Mouse (Mus musculus): ENCODE measurements at regions not wholly inside any gene's neighbourhood (a gene's known extent, or its start where the extent isn't known, plus 50 kb on each side); places are given as distances from the start of the nearest gene placed in this dataset.
A peak's percentile ranks its signal among the peaks of the same experiment; 100 is the strongest.

DNA sequence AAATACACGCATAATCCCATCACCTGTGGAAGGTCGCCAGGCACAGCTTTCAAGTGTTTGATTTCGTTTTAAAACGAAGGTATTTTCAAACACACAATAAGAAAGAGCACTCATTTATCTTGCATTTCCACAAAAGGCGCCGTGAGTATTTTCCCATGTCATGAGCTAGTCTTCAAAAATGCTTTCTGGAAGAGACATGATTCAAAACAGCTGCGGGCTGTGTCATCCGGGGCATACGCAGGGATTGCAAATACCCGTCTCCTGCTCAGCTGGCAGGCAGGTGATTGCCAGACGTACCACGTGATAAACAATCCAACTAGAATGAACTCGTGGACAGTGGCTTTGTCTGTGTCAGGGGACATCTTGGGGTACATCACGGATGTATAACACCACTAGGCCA is 66.5 kb upstream of the Zbtb40 start:
- H3K36me3 ChIP-seq (ENCODE audit: control insufficient read depth, insufficient read depth, low read length) = no peaks in the 10 kb centered on the region; the same call in 1 of the 2 replicates
- no peak for TF ChIP-seq CTCF (IDR thresholded peaks at IDR 0.05; ENCODE audit: control insufficient read depth, insufficient read depth, insufficient replicate concordance, low read depth, low read length)
- TF ChIP-seq POLR2A (IDR thresholded peaks at IDR 0.05; ENCODE audit: control insufficient read depth, low read depth, low read length) = no peak
- no peaks in the 10 kb centered on the region for H3K27me3 ChIP-seq (ENCODE audit: control insufficient read depth, insufficient read depth, low read length)
- H3K4me1 ChIP-seq (ENCODE audit: control insufficient read depth, insufficient read depth, low read length) = peaks cover 14% of the 10 kb centered on the region
- no peak overlapping the region for H3K27ac ChIP-seq (ENCODE audit: control insufficient read depth, insufficient read depth, low read depth, low read length)
- H3K4me3 ChIP-seq (ENCODE audit: control insufficient read depth, low read depth, low read length) = no peak overlapping the region

- Histone ChIP-seq H3K27me3 (ENCODE audit: control insufficient read depth, insufficient read depth, low read length) (no peaks in the 10 kb centered on the region), H3K4me1 (ENCODE audit: control insufficient read depth, insufficient read depth, low read length) (peaks cover 2% of the 10 kb centered on the region), H3K27ac (ENCODE audit: control insufficient read depth, insufficient read depth, low read depth, low read length) (no peak overlapping the region), H3K4me3 (ENCODE audit: control insufficient read depth, low read depth, low read length) (no peak overlapping the region), H3K36me3 (ENCODE audit: control insufficient read depth, insufficient read depth, low read length) (no peaks in the 10 kb centered on the region)
- TF ChIP-seq CTCF (IDR thresholded peaks at IDR 0.05; ENCODE audit: control insufficient read depth, insufficient read depth, insufficient replicate concordance, low read depth, low read length) = no peak
- no peak for TF ChIP-seq POLR2A (IDR thresholded peaks at IDR 0.05; ENCODE audit: control insufficient read depth, low read depth, low read length)
Measured at GRCm38 (mm10) chr4:137110276-137110675, 61.7 kb upstream of the Zbtb40 start.

DNA sequence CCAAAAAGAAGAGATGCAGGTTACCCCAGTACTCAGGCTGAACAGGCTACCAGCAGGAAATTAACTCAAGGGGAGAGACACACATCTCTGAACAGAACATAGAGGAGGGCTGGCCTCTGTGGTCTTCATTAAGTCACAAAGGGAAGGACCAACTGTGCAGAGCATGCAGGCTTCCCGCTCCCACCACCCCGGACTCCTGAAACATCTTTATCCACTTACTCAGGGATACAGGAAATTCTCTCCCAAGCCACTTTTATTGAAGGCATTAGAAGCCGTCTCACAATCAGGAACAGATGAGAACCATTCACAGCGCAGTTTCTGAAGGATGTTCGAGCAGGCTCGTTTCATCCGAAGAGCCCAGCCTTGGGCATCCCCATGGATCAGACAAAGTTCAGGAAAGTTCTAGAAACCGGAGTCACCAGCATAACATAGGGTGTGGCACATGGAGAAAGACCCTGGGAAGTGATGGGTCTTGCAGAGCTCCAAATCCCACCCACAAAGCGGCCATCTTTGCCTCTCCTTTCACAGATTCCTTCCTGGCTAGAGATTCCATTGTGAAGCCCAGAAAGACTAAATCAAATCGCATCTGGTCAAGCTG is 55.9 kb upstream of the Zbtb40 start:
- TF ChIP-seq POLR2A (IDR thresholded peaks at IDR 0.05; ENCODE audit: control insufficient read depth, low read depth, low read length) = no peak
- no peak for TF ChIP-seq CTCF (IDR thresholded peaks at IDR 0.05; ENCODE audit: control insufficient read depth, insufficient read depth, insufficient replicate concordance, low read depth, low read length)
- H3K27ac ChIP-seq (ENCODE audit: control insufficient read depth, insufficient read depth, low read depth, low read length) = no peak overlapping the region

GRCm38 (mm10) chr4:137101169-137101568 is 52.6 kb upstream of the Zbtb40 start:
- Histone ChIP-seq H3K36me3 (ENCODE audit: control insufficient read depth, insufficient read depth, low read length) (no peaks in the 10 kb centered on the region), H3K4me3 (ENCODE audit: control insufficient read depth, low read depth, low read length) (no peak overlapping the region), H3K4me1 (ENCODE audit: control insufficient read depth, insufficient read depth, low read length) (peaks cover 9% of the 10 kb centered on the region), H3K27me3 (ENCODE audit: control insufficient read depth, insufficient read depth, low read length) (no peaks in the 10 kb centered on the region), H3K27ac (ENCODE audit: control insufficient read depth, insufficient read depth, low read depth, low read length) (no peak overlapping the region)
- no peak for TF ChIP-seq CTCF (IDR thresholded peaks at IDR 0.05; ENCODE audit: control insufficient read depth, insufficient read depth, insufficient replicate concordance, low read depth, low read length)
- no peak for TF ChIP-seq POLR2A (IDR thresholded peaks at IDR 0.05; ENCODE audit: control insufficient read depth, low read depth, low read length)

More for the DNA sequence above, 55.9 kb upstream of the Zbtb40 start:
- Histone ChIP-seq H3K4me1 (ENCODE audit: control insufficient read depth, insufficient read depth, low read length) (peaks cover 9% of the 10 kb centered on the region), H3K27me3 (ENCODE audit: control insufficient read depth, insufficient read depth, low read length) (no peaks in the 10 kb centered on the region), H3K4me3 (ENCODE audit: control insufficient read depth, low read depth, low read length) (peak overlapping the region; percentile 69), H3K36me3 (ENCODE audit: control insufficient read depth, insufficient read depth, low read length) (no peaks in the 10 kb centered on the region)

- H3K36me3 ChIP-seq (ENCODE audit: control insufficient read depth, insufficient read depth, low read length) = no peaks in the 10 kb centered on the region
- H3K4me1 ChIP-seq (ENCODE audit: control insufficient read depth, insufficient read depth, low read length) = peaks cover 9% of the 10 kb centered on the region
- no peak overlapping the region for H3K4me3 ChIP-seq (ENCODE audit: control insufficient read depth, low read depth, low read length)
- TF ChIP-seq POLR2A (IDR thresholded peaks at IDR 0.05; ENCODE audit: control insufficient read depth, low read depth, low read length) = no peak
- H3K27ac ChIP-seq (ENCODE audit: control insufficient read depth, insufficient read depth, low read depth, low read length) = no peak overlapping the region
- H3K27me3 ChIP-seq (ENCODE audit: control insufficient read depth, insufficient read depth, low read length) = no peaks in the 10 kb centered on the region
Measured at GRCm38 (mm10) chr4:137100756-137101155, 52.2 kb upstream of the Zbtb40 start.

All from testis, adult 2 months (tissue).